Mouse (Mus musculus) left cerebral cortex, postnatal 36 days (tissue): ENCODE measurements at regions not wholly inside any gene's neighbourhood (a gene's known extent, or its start where the extent isn't known, plus 50 kb on each side); places are given as distances from the start of the nearest gene placed in this dataset.

Source experiments
- DNase-seq, 2 experiments: peaks; one replicate each; pipeline ENCODE4 v3.0.0; 2021 to 2022; ENCODE audit warnings: low spot score in 2 of 2, mixed read lengths in 1 of 2
- intact Hi-C: fragments of 180-260 bp; cut with DNase I; formaldehyde crosslinking; loops from one replicate; pipeline ENCODE4 v1.15.1; 2025

GRCm38 (mm10) chr6:140998069-140998468 lies 251.0 kb upstream of the Pde3a start:
- no peak for DNase-seq
- intact Hi-C loops: no loop called here

DNA sequence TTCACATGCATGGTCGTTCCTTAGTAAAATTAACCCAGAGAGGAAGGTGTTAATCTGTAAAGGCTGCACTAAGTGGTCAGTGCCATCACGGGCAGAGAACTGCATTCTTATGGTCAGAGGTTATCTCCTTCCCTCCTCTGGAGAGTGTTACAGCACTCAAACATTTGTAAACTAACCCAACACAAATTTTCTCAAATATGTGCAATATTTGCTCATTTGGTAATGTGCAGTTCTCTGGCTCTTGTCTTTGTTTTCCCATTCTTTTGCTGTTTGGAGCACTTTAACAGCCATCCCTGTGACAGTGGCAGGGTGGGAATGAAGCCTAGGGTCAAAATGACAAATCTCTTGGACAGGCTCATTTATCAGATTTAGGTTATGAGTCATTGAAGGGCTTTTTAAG lies 248.5 kb upstream of the Pde3a start:
- intact Hi-C loops: no loop called here
- no peak for DNase-seq

GRCm38 (mm10) chr6:141001306-141001705 lies 247.8 kb upstream of the Pde3a start:
- intact Hi-C loops: no loop called here
- no peak for DNase-seq

GRCm38 (mm10) chr6:141015055-141015681 lies 233.9 kb upstream of the Pde3a start:
- intact Hi-C loops: no loop called here
- DNase-seq: no peak

DNA sequence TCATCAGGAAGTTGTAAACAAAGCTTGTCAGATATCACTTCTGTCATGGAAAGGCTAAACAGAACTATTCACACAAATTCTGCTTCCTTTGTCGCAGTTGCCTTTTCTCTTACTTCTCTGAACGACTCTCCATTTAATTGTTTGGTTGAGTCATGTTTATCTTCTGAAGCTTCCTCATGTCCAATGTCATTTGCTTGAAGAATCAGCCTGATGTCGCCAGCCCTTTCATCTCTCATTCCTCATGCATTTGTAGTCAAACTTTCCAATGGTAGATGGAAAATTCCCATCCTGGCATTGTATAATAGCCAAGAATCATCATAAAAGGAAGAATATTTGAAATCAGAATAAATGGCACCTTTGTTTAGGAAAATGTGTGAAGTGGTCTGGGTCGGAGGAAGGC lies 225.6 kb upstream of the Pde3a start:
- no peak for DNase-seq
- intact Hi-C loops: no loop called here

- intact Hi-C loops: no loop called here
- DNase-seq: no peak
Measured at GRCm38 (mm10) chr6:141027353-141027752, 221.7 kb upstream of the Pde3a start.

DNA sequence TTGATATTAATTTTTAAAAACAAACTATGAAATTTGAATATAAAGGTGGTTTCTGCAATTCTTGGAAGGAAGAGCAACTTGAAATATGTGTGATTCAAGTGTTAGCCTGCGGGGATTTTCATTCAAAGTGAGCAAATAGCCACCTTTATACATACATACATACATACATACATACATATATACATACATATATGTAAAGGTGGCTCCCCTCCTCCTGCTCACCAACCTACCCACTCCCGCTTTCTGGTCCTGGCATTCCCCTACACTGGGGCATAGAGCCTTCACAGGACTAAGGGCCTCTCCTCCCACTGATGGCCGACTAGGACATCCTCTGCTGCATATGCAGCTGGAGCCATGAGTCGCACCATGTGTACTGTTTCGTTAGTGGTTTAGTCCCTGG lies 221.3 kb upstream of the Pde3a start:
- intact Hi-C loops: no loop called here
- no peak for DNase-seq

DNA sequence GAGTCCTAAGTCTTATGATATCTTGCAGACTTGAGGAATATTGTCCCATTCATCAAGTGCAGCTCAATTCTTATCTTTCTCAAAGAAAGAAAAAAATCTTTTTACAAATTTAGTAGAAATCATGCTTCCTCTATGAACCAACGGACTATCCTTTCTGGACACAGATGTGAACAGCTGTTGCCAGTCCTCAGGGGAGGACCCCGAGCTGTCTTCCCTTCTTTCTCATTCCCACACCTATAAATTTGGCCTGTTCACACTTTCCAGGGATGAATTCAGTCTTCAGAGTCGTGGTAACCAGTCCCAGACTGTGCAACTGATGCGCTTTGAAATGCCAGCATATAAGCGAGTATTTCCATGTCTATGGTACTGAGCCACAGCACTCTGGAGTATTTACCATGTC lies 214.2 kb upstream of the Pde3a start:
- intact Hi-C loops: no loop called here
- no peak for DNase-seq

DNA sequence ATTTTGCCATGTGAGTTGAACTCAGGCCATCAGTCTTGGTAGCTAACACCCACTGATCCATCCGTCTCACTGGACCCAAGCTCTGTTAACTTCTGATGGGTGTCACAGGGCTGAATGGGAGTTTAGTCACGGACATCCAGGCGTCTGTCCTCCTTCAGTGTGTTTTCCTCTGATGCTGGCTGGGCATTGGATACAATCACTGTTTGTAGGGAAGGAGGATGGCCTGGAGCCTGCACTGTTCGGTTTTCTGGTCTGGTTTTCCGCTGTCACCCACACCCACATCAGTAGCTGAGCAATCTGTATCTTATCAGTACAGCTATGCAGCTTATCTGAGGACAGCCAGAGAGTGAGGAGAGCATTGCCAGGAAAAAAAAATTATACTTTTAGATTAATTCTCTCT lies 207.7 kb upstream of the Pde3a start:
- intact Hi-C loops: no loop called here
- DNase-seq: no peak

GRCm38 (mm10) chr6:141041781-141042625 lies 207.1 kb upstream of the Pde3a start:
- no peak for DNase-seq
- intact Hi-C loops: no loop called here

DNA sequence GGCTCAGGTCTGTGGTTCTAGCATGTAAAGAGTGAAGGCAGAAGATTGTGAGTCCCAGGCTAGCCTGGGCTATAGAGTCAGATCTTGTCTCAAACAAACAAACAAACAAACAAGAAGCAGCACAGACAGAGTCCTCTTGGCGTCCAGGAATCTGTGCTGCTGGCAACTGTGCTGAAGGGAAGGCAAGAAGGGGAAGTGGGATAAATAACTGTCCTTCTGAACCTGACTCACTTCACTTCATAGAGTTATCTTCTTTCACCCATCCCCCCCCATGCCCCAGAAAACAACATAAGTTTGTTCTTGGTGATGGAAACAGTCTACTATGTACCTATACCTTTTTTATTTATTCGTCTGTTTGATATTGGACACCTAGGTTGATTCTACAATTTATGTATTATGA lies 200.8 kb upstream of the Pde3a start:
- intact Hi-C loops: no loop called here
- DNase-seq: no peak

GRCm38 (mm10) chr6:141050038-141050684 lies 198.9 kb upstream of the Pde3a start:
- DNase-seq: no peak
- intact Hi-C loops: no loop called here

- no peak for DNase-seq
- intact Hi-C loops: no loop called here
Measured at GRCm38 (mm10) chr6:141054026-141054425, 195.0 kb upstream of the Pde3a start.

DNA sequence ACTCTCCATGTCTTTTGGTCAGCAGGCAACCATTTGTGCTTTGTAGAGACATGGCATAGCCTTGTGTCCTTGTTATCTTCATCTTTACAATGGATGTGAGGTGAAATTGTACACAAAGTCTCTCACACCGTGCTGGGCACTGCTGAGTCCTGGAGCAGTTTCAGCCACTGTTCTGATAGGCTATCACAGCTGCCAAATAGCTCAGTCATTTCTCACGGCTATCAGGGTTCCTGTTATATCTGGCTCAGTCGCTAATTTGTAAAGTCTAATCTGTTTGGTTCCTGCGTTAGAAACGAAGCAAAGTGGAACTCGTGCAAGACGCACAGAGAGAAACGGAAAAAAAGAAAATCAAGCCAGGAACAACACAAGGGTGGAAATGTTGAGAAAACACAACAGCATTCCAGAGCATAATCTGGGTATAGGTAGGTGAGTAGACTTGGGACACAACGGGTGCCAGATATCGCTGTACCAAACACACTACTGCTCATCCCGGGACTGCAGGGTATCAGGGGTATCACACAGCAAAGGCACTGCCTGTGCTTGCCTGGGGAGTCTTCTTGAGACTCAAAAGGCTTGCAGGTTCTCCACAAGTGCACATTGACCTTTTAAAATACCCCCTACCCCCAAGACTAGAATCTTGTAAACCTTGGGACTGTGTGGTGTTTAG lies 189.7 kb upstream of the Pde3a start:
- DNase-seq: no peak
- intact Hi-C loops: no loop called here

DNA sequence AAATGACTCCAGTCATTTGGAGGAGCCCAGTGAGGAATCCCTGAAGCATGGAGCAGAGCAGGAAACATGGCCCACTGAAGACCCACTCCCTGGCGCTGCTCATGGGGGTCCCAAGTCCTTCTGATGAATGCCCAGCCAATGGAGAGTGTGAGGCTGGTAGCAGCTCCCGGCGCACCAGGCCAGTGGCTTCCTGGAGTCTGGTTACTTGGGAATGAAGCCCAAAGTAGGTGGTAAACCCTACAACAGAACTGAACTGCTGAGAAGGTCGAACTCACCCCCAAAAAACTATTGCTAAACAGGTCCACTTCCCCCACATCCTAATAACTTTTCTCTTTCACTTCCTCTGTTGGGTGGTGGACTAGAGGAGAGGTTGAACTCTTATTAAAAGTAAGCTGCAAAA lies 183.3 kb upstream of the Pde3a start:
- DNase-seq: no peak
- intact Hi-C loops: no loop called here

DNA sequence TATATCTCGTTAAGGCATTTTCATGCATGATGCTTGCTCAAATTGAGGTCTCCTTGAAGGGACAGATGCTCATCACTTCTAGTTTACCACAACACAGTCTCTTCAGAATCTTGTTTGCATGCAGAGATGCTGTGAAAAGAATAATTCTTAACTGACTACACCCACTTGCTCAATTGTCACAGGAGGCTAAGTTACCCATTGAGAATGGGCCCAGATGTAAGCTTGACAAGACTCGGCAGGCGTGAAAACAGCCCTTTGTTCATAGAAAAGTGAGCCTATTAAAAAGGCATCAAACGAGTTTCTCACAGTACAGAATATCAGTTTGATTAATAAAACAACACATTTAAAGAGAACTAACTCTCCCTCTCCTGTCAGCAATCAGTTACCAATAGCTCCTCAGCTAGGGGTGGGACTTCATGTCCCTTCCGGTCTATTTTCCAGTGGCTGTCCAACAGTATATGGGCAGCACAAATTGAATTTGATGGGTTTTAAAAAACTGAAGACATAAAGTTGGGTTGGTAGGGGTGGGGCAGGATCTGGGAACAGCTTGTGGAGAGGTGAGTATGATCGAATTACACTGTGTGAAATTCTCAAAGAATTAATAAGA lies 180.1 kb upstream of the Pde3a start:
- DNase-seq: no peak
- intact Hi-C loops: no loop called here

GRCm38 (mm10) chr6:141069896-141070295 lies 179.2 kb upstream of the Pde3a start:
- intact Hi-C loops: no loop called here
- no peak for DNase-seq

- DNase-seq: no peak
- intact Hi-C loops: no loop called here
Measured at GRCm38 (mm10) chr6:141071507-141071906, 177.6 kb upstream of the Pde3a start.

- no peak for DNase-seq
- intact Hi-C loops: no loop called here
Measured at GRCm38 (mm10) chr6:141091076-141091780, 157.8 kb upstream of the Pde3a start.

GRCm38 (mm10) chr6:141091781-141092140 lies 157.3 kb upstream of the Pde3a start:
- intact Hi-C loops: no loop called here
- no peak for DNase-seq
